Mouse (Mus musculus) ES-Bruce4 (cell line): ENCODE results near the gene Ccdc177. TPM values are rescaled to one million over a fixed set of nuclear protein-coding genes. Genes with fewer than 3 reads are reported as not detected.

ENCODE experiments used
- H3K27ac ChIP-seq: 2 replicates; pipeline ENCODE4 v1.5.1; 2012; ENCODE audit warnings: low read length, inconsistent platforms; ENCODE audit not compliant: insufficient read depth
- H3K27me3 ChIP-seq: 2 replicates; pipeline ENCODE4 v1.6.1; 2012; ENCODE audit warnings: mild to moderate bottlenecking, low read length, inconsistent platforms; ENCODE audit not compliant: control insufficient read depth, poor library complexity, insufficient read depth, severe bottlenecking
- H3K36me3 ChIP-seq: 2 replicates; pipeline ENCODE4 v1.6.1; 2012; ENCODE audit warnings: inconsistent platforms, mild to moderate bottlenecking, low read length, moderate library complexity; ENCODE audit not compliant: control insufficient read depth, poor library complexity, insufficient read depth, severe bottlenecking
- H3K4me1 ChIP-seq: one replicate; pipeline ENCODE4 v1.8.1; 2011; ENCODE audit warnings: low read length; ENCODE audit not compliant: control insufficient read depth, insufficient read depth
- H3K4me3 ChIP-seq: 2 replicates; pipeline ENCODE4 v1.5.1; 2011; ENCODE audit warnings: low read depth, mild to moderate bottlenecking, low read length
- H3K9ac ChIP-seq: 2 replicates; pipeline ENCODE4 v1.6.1; 2012; ENCODE audit warnings: low read depth, mild to moderate bottlenecking, inconsistent platforms; ENCODE audit not compliant: poor library complexity, severe bottlenecking
- H3K9me3 ChIP-seq: replicated peaks from 2 replicates; pipeline ENCODE4 v1.6.1; 2012; ENCODE audit warnings: mild to moderate bottlenecking, low read length, inconsistent platforms; ENCODE audit not compliant: control insufficient read depth, poor library complexity, insufficient read depth, severe bottlenecking
- CTCF ChIP-seq: IDR thresholded peaks from one replicate; pipeline ENCODE4 v1.8.1; 2011; ENCODE audit warnings: low read depth, low read length
- EP300 ChIP-seq: IDR thresholded peaks from 2 replicates; pipeline ENCODE4 v1.6.1; 2011; ENCODE audit warnings: low read depth, low read length; ENCODE audit not compliant: insufficient read depth
- POLR2A ChIP-seq: IDR thresholded peaks from one replicate; pipeline ENCODE4 v1.8.1; 2011; ENCODE audit warnings: low read length; ENCODE audit not compliant: insufficient read depth
- polyA plus RNA-seq: library from polyadenylated mRNA; stranded (reverse); fragments of >200 nt; gene quantifications from 2 replicates; pipeline ENCODE4 v1.2.4, GENCODE M21; 2011; ENCODE audit warnings: low read depth; ENCODE audit not compliant: missing spikeins, insufficient read depth, insufficient read length

The Ccdc177 gene
- polyA plus RNA-seq, 1 experiment, result not detected

GRCm38 (mm10) chr12:80706915-80707604 lies 53.4 kb downstream of the Ccdc177 start:
- H3K27me3 ChIP-seq, result no peaks in the 10 kb centered on the region
- no peak overlapping the region for H3K4me3 ChIP-seq
- H3K9ac ChIP-seq, result no peak overlapping the region

GRCm38 (mm10) chr12:80706208-80706914 lies 54.1 kb downstream of the Ccdc177 start:
- Histone ChIP-seq H3K27ac (no peak overlapping the region), H3K4me1 (no peaks in the 10 kb centered on the region), H3K36me3 (no peaks in the 10 kb centered on the region), H3K9me3 (no peaks in the 10 kb centered on the region), H3K27me3 (no peaks in the 10 kb centered on the region), H3K4me3 (no peak overlapping the region), H3K9ac (no peak overlapping the region)
- TF ChIP-seq POLR2A, result no peak
- TF ChIP-seq EP300, result no peak
- no peak for TF ChIP-seq CTCF

More at GRCm38 (mm10) chr12:80706915-80707604, 53.4 kb downstream of the Ccdc177 start:
- TF ChIP-seq EP300, result no peak
- no peak for TF ChIP-seq CTCF
- TF ChIP-seq POLR2A, result no peak
- Histone ChIP-seq H3K4me1 (no peaks in the 10 kb centered on the region), H3K27ac (no peak overlapping the region), H3K9me3 (no peaks in the 10 kb centered on the region), H3K36me3 (no peaks in the 10 kb centered on the region)

Other genes with a start within 250 kb of the Ccdc177 start
- 0.58 and 0.70 TPM in 2 replicates for gene Galnt16, start 242.4 kb downstream of the Ccdc177 start, polyA plus RNA-seq
- gene Slc39a9, start 116.8 kb downstream of the Ccdc177 start, polyA plus RNA-seq, result 16.4 and 18.5 TPM in 2 replicates
- gene Erh, start 116.3 kb downstream of the Ccdc177 start, polyA plus RNA-seq, result 84.0 and 84.7 TPM in 2 replicates
- gene Plekhd1, start 68.1 kb downstream of the Ccdc177 start, polyA plus RNA-seq, result 5.3 and 6.1 TPM in 2 replicates
- gene Susd6, start 29.8 kb upstream of the Ccdc177 start, polyA plus RNA-seq, result 56.0 and 57.0 TPM in 2 replicates
- 605 and 614 TPM in 2 replicates for gene Srsf5, start 184.8 kb upstream of the Ccdc177 start, polyA plus RNA-seq
- gene Slc10a1, start 208.0 kb upstream of the Ccdc177 start, polyA plus RNA-seq, result not detected in 2 replicates